Mouse (Mus musculus): ENCODE measurements around the gene Trdn. TPM values are rescaled to one million over a fixed set of nuclear protein-coding genes. Genes with fewer than 3 reads are reported as not detected.

The Trdn gene
- polyA plus RNA-seq, 1 experiment = not detected

DNA sequence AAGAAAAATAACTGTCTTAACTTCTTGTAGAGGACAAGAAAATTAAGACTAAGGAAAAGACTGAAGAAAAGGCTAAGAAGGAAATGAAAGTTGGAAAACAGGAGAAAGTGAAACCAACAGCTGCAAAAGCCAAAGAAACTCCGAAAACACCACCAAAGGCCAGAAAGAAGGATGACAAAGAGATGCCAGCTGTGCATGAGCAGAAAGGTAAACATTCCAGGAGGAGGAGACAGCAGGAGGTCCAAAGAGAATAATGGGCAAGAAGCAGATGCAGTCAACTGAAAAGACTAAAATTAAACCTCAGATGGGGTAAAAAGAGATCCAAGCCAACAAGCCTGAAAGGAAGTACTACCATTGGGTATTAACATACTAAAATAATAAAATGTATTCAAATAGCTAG, 115.6 kb downstream of the Trdn start:
- Histone ChIP-seq H3K4me3 (ENCODE audit: low read depth, low read length) (no peak overlapping the region), H3K4me1 (ENCODE audit: control insufficient read depth, insufficient read depth, insufficient read length, low read length) (no peaks in the 10 kb centered on the region), H3K27me3 (ENCODE audit: control insufficient read depth, insufficient read depth, low read length) (no peaks in the 10 kb centered on the region), H3K36me3 (ENCODE audit: control insufficient read depth, insufficient read depth, low read length) (no peaks in the 10 kb centered on the region), H3K27ac (ENCODE audit: insufficient read depth, low read depth, low read length) (no peak overlapping the region)
- TF ChIP-seq POLR2A (IDR thresholded peaks at IDR 0.05; ENCODE audit: low read depth, low read length) = no peak
- TF ChIP-seq CTCF (IDR thresholded peaks at IDR 0.05; ENCODE audit: extremely low read depth, insufficient read length, insufficient replicate concordance, low read depth, low read length) = no peak
- WGBS = 43% methylated on average over 1 of the region's 1 CpGs

DNA sequence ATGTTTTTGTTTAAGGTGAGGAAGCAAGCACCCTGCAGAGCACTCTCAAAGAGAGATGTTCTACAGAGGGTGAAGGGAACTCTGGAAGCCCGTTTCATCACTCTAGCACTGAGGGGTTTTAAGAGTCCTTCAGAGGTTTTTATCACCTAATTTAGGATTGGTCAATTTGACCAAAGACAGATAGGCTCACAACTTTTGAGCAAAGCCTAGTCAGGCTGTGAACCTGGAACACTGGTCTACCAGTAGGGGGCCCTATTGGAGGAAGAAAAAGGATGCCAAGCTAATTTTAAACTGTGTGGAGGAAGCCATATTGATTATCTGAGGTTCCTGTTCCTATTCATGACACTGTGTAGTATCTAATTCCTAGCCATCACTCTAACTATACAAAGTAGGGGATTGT, 117.9 kb downstream of the Trdn start:
- H3K27me3 ChIP-seq (ENCODE audit: control insufficient read depth, insufficient read depth, low read length) = no peaks in the 10 kb centered on the region
- no peaks in the 10 kb centered on the region for H3K36me3 ChIP-seq (ENCODE audit: control insufficient read depth, insufficient read depth, low read length)
- no peak overlapping the region for H3K27ac ChIP-seq (ENCODE audit: insufficient read depth, low read depth, low read length)
- no peak for TF ChIP-seq CTCF (IDR thresholded peaks at IDR 0.05; ENCODE audit: extremely low read depth, insufficient read length, insufficient replicate concordance, low read depth, low read length)
- TF ChIP-seq POLR2A (IDR thresholded peaks at IDR 0.05; ENCODE audit: low read depth, low read length) = no peak
- 72% methylated on average over 1 of the region's 1 CpGs for WGBS
- H3K4me1 ChIP-seq (ENCODE audit: control insufficient read depth, insufficient read depth, insufficient read length, low read length) = no peaks in the 10 kb centered on the region
- H3K4me3 ChIP-seq (ENCODE audit: low read depth, low read length) = no peak overlapping the region

DNA sequence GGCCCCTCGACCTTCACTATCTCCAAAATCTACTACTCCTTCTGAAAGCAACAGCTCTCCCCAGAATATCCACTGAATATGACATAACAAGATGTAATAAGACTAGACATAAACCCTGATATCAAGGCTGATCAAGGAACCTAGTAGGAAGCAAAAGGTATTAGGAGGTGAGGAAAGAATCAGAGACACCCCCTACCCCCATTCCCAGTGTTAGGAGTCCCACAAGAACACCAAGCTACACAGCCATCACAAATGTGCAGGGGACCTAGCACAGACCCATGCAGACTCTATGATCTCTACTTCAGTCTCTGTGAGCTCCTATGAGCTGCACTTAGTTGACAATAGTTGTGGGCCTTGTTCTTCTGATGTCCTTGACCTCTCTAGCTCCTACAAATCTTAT, 130.1 kb downstream of the Trdn start:
- TF ChIP-seq CTCF (IDR thresholded peaks at IDR 0.05; ENCODE audit: extremely low read depth, insufficient read length, insufficient replicate concordance, low read depth, low read length) (no peak), POLR2A (IDR thresholded peaks at IDR 0.05; ENCODE audit: low read depth, low read length) (no peak)
- Histone ChIP-seq H3K27me3 (ENCODE audit: control insufficient read depth, insufficient read depth, low read length) (no peaks in the 10 kb centered on the region), H3K27ac (ENCODE audit: insufficient read depth, low read depth, low read length) (no peak overlapping the region), H3K4me3 (ENCODE audit: low read depth, low read length) (no peak overlapping the region), H3K36me3 (ENCODE audit: control insufficient read depth, insufficient read depth, low read length) (no peaks in the 10 kb centered on the region), H3K4me1 (ENCODE audit: control insufficient read depth, insufficient read depth, insufficient read length, low read length) (no peaks in the 10 kb centered on the region)
- WGBS = 36% methylated on average over 1 of the region's 1 CpGs

- Histone ChIP-seq H3K27me3 (ENCODE audit: control insufficient read depth, insufficient read depth, low read length) (no peaks in the 10 kb centered on the region), H3K4me1 (ENCODE audit: control insufficient read depth, insufficient read depth, insufficient read length, low read length) (no peaks in the 10 kb centered on the region), H3K4me3 (ENCODE audit: low read depth, low read length) (no peak overlapping the region), H3K27ac (ENCODE audit: insufficient read depth, low read depth, low read length) (no peak overlapping the region), H3K36me3 (ENCODE audit: control insufficient read depth, insufficient read depth, low read length) (no peaks in the 10 kb centered on the region)
- TF ChIP-seq POLR2A (IDR thresholded peaks at IDR 0.05; ENCODE audit: low read depth, low read length) (no peak), CTCF (IDR thresholded peaks at IDR 0.05; ENCODE audit: extremely low read depth, insufficient read length, insufficient replicate concordance, low read depth, low read length) (no peak)
- WGBS = 71% methylated on average over 1 of the region's 1 CpGs
Observed at GRCm38 (mm10) chr10:33253911-33254310, 173.6 kb downstream of the Trdn start.

- Histone ChIP-seq H3K36me3 (ENCODE audit: control insufficient read depth, insufficient read depth, low read length) (no peaks in the 10 kb centered on the region), H3K4me1 (ENCODE audit: control insufficient read depth, insufficient read depth, insufficient read length, low read length) (no peaks in the 10 kb centered on the region), H3K27me3 (ENCODE audit: control insufficient read depth, insufficient read depth, low read length) (no peaks in the 10 kb centered on the region), H3K27ac (ENCODE audit: insufficient read depth, low read depth, low read length) (no peak overlapping the region), H3K4me3 (ENCODE audit: low read depth, low read length) (no peak overlapping the region)
- no peak for TF ChIP-seq POLR2A (IDR thresholded peaks at IDR 0.05; ENCODE audit: low read depth, low read length)
- TF ChIP-seq CTCF (IDR thresholded peaks at IDR 0.05; ENCODE audit: extremely low read depth, insufficient read length, insufficient replicate concordance, low read depth, low read length) = no peak
- 31% methylated on average over 1 of the region's 1 CpGs for WGBS
Observed at GRCm38 (mm10) chr10:33256202-33256601, 175.8 kb downstream of the Trdn start.

DNA sequence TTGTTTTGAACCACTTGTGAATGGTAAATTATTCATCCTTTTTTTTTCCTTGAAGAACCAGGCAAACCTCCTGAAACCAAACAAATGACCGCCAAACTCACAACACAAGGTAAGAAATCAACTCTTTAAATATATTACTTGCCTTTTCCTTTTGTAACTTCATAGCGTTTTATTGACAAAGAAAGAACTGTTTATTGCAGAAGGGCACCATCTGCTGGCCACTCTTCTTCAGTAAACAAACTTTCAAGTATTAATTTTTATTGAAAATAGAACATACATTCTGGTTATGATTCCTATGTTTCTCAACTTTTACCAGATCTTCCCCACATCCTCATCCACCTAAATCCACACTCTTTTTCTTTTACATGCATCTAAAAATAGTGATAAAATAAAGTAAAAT, 224.6 kb downstream of the Trdn start:
- TF ChIP-seq CTCF (IDR thresholded peaks at IDR 0.05; ENCODE audit: extremely low read depth, insufficient read length, insufficient replicate concordance, low read depth, low read length) (no peak), POLR2A (IDR thresholded peaks at IDR 0.05; ENCODE audit: low read depth, low read length) (no peak)
- H3K27me3 ChIP-seq (ENCODE audit: control insufficient read depth, insufficient read depth, low read length) = no peaks in the 10 kb centered on the region
- H3K4me1 ChIP-seq (ENCODE audit: control insufficient read depth, insufficient read depth, insufficient read length, low read length) = no peaks in the 10 kb centered on the region
- 24% methylated on average over 2 of the region's 2 CpGs for WGBS
- H3K4me3 ChIP-seq (ENCODE audit: low read depth, low read length) = no peak overlapping the region
- no peaks in the 10 kb centered on the region for H3K36me3 ChIP-seq (ENCODE audit: control insufficient read depth, insufficient read depth, low read length)
- no peak overlapping the region for H3K27ac ChIP-seq (ENCODE audit: insufficient read depth, low read depth, low read length)

DNA sequence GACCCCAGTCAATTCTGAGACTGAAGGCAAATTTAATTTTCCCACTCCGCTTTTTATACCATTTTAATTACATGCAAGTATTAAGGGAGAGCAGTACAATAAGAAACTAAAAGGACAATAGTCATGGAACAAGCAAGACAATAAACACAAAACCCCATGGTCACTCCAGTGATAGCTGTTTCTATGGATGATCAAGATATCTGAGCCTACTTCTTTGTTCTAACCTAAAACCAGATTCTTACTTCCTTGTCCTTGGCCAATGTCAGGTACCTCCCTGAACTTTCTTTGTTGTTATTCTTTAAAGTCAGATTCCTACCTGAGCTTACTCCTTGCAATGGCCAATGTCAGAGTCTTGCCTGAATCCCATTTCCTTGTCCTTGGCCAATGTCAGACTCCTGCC, 272.7 kb downstream of the Trdn start:
- H3K27ac ChIP-seq (ENCODE audit: insufficient read depth, low read depth, low read length) = no peak overlapping the region
- WGBS = 83% methylated on average over 1 of the region's 1 CpGs
- no peaks in the 10 kb centered on the region for H3K27me3 ChIP-seq (ENCODE audit: control insufficient read depth, insufficient read depth, low read length)
- no peak overlapping the region for H3K4me3 ChIP-seq (ENCODE audit: low read depth, low read length)
- no peak for TF ChIP-seq POLR2A (IDR thresholded peaks at IDR 0.05; ENCODE audit: low read depth, low read length)
- no peak for TF ChIP-seq CTCF (IDR thresholded peaks at IDR 0.05; ENCODE audit: extremely low read depth, insufficient read length, insufficient replicate concordance, low read depth, low read length)
- no peaks in the 10 kb centered on the region for H3K4me1 ChIP-seq (ENCODE audit: control insufficient read depth, insufficient read depth, insufficient read length, low read length)
- no peaks in the 10 kb centered on the region for H3K36me3 ChIP-seq (ENCODE audit: control insufficient read depth, insufficient read depth, low read length)

- Histone ChIP-seq H3K36me3 (ENCODE audit: control insufficient read depth, insufficient read depth, low read length) (no peaks in the 10 kb centered on the region), H3K27ac (ENCODE audit: insufficient read depth, low read depth, low read length) (no peak overlapping the region), H3K4me1 (ENCODE audit: control insufficient read depth, insufficient read depth, insufficient read length, low read length) (no peaks in the 10 kb centered on the region), H3K4me3 (ENCODE audit: low read depth, low read length) (no peak overlapping the region), H3K27me3 (ENCODE audit: control insufficient read depth, insufficient read depth, low read length) (no peaks in the 10 kb centered on the region)
- TF ChIP-seq CTCF (IDR thresholded peaks at IDR 0.05; ENCODE audit: extremely low read depth, insufficient read length, insufficient replicate concordance, low read depth, low read length) (no peak), POLR2A (IDR thresholded peaks at IDR 0.05; ENCODE audit: low read depth, low read length) (no peak)
Observed at GRCm38 (mm10) chr10:33366521-33366920, 286.2 kb downstream of the Trdn start.

Data from small intestine, adult 2 months (tissue).